Mouse (Mus musculus) heart, embryonic 11.5 days (tissue): Measurements from ENCODE around the gene Tspan13. TPM values are rescaled to one million over a fixed set of nuclear protein-coding genes. Genes with fewer than 3 reads are reported as not detected.

Experiments
- ATAC-seq: fragments of 200-750 bp; cut with Nextera tagmentation; replicated peaks from 2 replicates; pipeline ENCODE4 v1.8.0; 2017; ENCODE audit warnings: moderate library complexity; ENCODE audit not compliant: insufficient number of reproducible peaks, low FRiP score, low TSS enrichment
- H3K27ac ChIP-seq: fragments of 300-500 bp; sonication (generic); 2 replicates; pipeline ENCODE4 v1.5.1; 2014; ENCODE audit warnings: mild to moderate bottlenecking, low read depth, low read length
- H3K27me3 ChIP-seq: fragments of 300-500 bp; sonication (generic); 2 replicates; pipeline ENCODE4 v1.6.1; 2014; ENCODE audit warnings: mild to moderate bottlenecking, low read length, mixed read lengths; ENCODE audit not compliant: control insufficient read depth, insufficient read depth
- H3K36me3 ChIP-seq: fragments of 300-500 bp; sonication (generic); 2 replicates; pipeline ENCODE4 v1.6.1; 2014; ENCODE audit warnings: mild to moderate bottlenecking, low read length, moderate library complexity, mixed read lengths; ENCODE audit not compliant: control insufficient read depth, insufficient read depth
- H3K4me1 ChIP-seq: fragments of 300-500 bp; sonication (generic); 2 replicates; pipeline ENCODE4 v1.6.1; 2014; ENCODE audit warnings: low read length; ENCODE audit not compliant: control insufficient read depth, insufficient read depth
- H3K4me2 ChIP-seq: fragments of 300-500 bp; sonication (generic); 2 replicates; pipeline ENCODE4 v1.6.1; 2014; ENCODE audit warnings: mild to moderate bottlenecking, moderate library complexity
- H3K4me3 ChIP-seq: fragments of 300-500 bp; sonication (generic); 2 replicates; pipeline ENCODE4 v1.5.1; 2014; ENCODE audit warnings: low read depth, low read length
- H3K9ac ChIP-seq: fragments of 300-500 bp; sonication (generic); 2 replicates; pipeline ENCODE4 v1.6.1; 2014; ENCODE audit warnings: mild to moderate bottlenecking, low read depth, low read length, moderate library complexity
- H3K9me3 ChIP-seq: fragments of 300-500 bp; sonication (generic); replicated peaks from 2 replicates; pipeline ENCODE4 v1.6.1; 2016; ENCODE audit warnings: low read length; ENCODE audit not compliant: control insufficient read depth
- WGBS: fragments of 180-500 bp; shearing (Covaris S2); extraction: QIAGEN DNeasy Blood & Tissue Kit; methylation state at CpG from one replicate; pipeline ENCODE4 v1.1.7; 2014; ENCODE audit not compliant: insufficient replicate concordance; 5-methylcytosine and 5-hydroxymethylcytosine counted together
- polyA plus RNA-seq: library from polyadenylated mRNA; unstranded; fragments of >200 nt; fragmentation: Nextera tagmentation; extraction: Ambion mirVana; gene quantifications from 2 replicates; pipeline ENCODE4 v1.2.1, GENCODE M21; 2014

The Tspan13 gene
- polyA plus RNA-seq, 1 experiment from 2014 or later = 77.2 TPM

- Histone ChIP-seq H3K4me1 (no peaks in the 10 kb centered on the region), H3K36me3 (no peaks in the 10 kb centered on the region), H3K9me3 (no peaks in the 10 kb centered on the region), H3K4me2 (no peak overlapping the region), H3K27ac (peak overlapping the region; percentile 41; the same call in 1 of the 2 replicates), H3K27me3 (no peaks in the 10 kb centered on the region), H3K4me3 (no peak overlapping the region), H3K9ac (no peak overlapping the region)
- WGBS = 35% methylated on average over 6 of the region's 6 CpGs
- peak; percentile 69; the same call in 1 of the 2 replicates for ATAC-seq
These were observed 60.5 kb downstream of the Tspan13 start for GRCm38 (mm10) chr12:35981732-35982360.

- Histone ChIP-seq H3K4me2 (no peak overlapping the region), H3K36me3 (no peaks in the 10 kb centered on the region), H3K9me3 (no peaks in the 10 kb centered on the region), H3K9ac (no peak overlapping the region), H3K4me1 (no peaks in the 10 kb centered on the region), H3K4me3 (no peak overlapping the region), H3K27ac (no peak overlapping the region), H3K27me3 (no peaks in the 10 kb centered on the region)
- no peak for ATAC-seq
- 69% methylated on average over 5 of the region's 5 CpGs for WGBS
These were observed 62.7 kb downstream of the Tspan13 start for GRCm38 (mm10) chr12:35979625-35980024.

- no peak overlapping the region for H3K4me2 ChIP-seq
- WGBS = 53% methylated on average over 6 of the region's 6 CpGs
- ATAC-seq = no peak
These were observed 64.6 kb downstream of the Tspan13 start for GRCm38 (mm10) chr12:35977633-35978246.

GRCm38 (mm10) chr12:35975898-35976297 lies 66.4 kb downstream of the Tspan13 start:
- Histone ChIP-seq H3K4me2 (no peak overlapping the region), H3K27me3 (no peaks in the 10 kb centered on the region), H3K36me3 (no peaks in the 10 kb centered on the region), H3K9ac (no peak overlapping the region), H3K27ac (no peak overlapping the region), H3K4me3 (no peak overlapping the region), H3K9me3 (no peaks in the 10 kb centered on the region), H3K4me1 (no peaks in the 10 kb centered on the region)
- no peak for ATAC-seq
- 77% methylated on average over 3 of the region's 3 CpGs for WGBS

More at GRCm38 (mm10) chr12:35977633-35978246, 64.6 kb downstream of the Tspan13 start:
- Histone ChIP-seq H3K27ac (no peak overlapping the region), H3K9ac (no peak overlapping the region), H3K4me1 (no peaks in the 10 kb centered on the region), H3K27me3 (no peaks in the 10 kb centered on the region), H3K36me3 (no peaks in the 10 kb centered on the region), H3K9me3 (no peaks in the 10 kb centered on the region), H3K4me3 (no peak overlapping the region)

GRCm38 (mm10) chr12:35966768-35967141 lies 75.5 kb downstream of the Tspan13 start:
- WGBS = 72% methylated on average over 7 of the region's 7 CpGs
- Histone ChIP-seq H3K9ac (no peak overlapping the region), H3K36me3 (no peaks in the 10 kb centered on the region), H3K9me3 (no peaks in the 10 kb centered on the region), H3K4me2 (no peak overlapping the region), H3K27ac (no peak overlapping the region), H3K27me3 (no peaks in the 10 kb centered on the region), H3K4me3 (no peak overlapping the region), H3K4me1 (no peaks in the 10 kb centered on the region)
- no peak for ATAC-seq

GRCm38 (mm10) chr12:35966098-35966767 lies 76.1 kb downstream of the Tspan13 start:
- Histone ChIP-seq H3K9me3 (no peaks in the 10 kb centered on the region), H3K9ac (no peak overlapping the region), H3K4me1 (no peaks in the 10 kb centered on the region), H3K27ac (no peak overlapping the region), H3K4me2 (no peak overlapping the region), H3K36me3 (no peaks in the 10 kb centered on the region), H3K4me3 (no peak overlapping the region), H3K27me3 (no peaks in the 10 kb centered on the region)
- whole genome bisulfite sequencing = 40% methylated on average over 7 of the region's 7 CpGs
- ATAC-seq = no peak

Other genes starting within 250 kb of the Tspan13 start
- gene Agr3, start 116.9 kb downstream of the Tspan13 start, polyA plus RNA-seq = not detected in 2 replicates
- 0.66 TPM in 1 of 2 replicates, not detected in the other for gene Agr2, start 49.6 kb downstream of the Tspan13 start, polyA plus RNA-seq
- gene Ankmy2, start 114.6 kb upstream of the Tspan13 start, polyA plus RNA-seq = 28.6 and 34.0 TPM in 2 replicates
- 223 and 238 TPM in 2 replicates for gene Bzw2, start 115.6 kb upstream of the Tspan13 start, polyA plus RNA-seq
- not detected in 2 replicates for gene Lrrc72, start 210.9 kb upstream of the Tspan13 start, polyA plus RNA-seq